Mouse (Mus musculus) C2C12 (cell line): ENCODE data around the gene Ush2a. TPM values are rescaled to one million over a fixed set of nuclear protein-coding genes. Genes with fewer than 3 reads are reported as not detected.

Source experiments
- H3K27me3 ChIP-seq: one replicate; pipeline ENCODE4 v1.6.1; 2011; ENCODE audit not compliant: control insufficient read depth, insufficient read depth, insufficient read length
- H3K36me3 ChIP-seq: one replicate; pipeline ENCODE4 v1.6.1; 2011; ENCODE audit not compliant: control insufficient read depth, insufficient read depth
- H3K4me3 ChIP-seq: one replicate; pipeline ENCODE4 v1.5.1; 2011; ENCODE audit warnings: mild to moderate bottlenecking, control low read depth; ENCODE audit not compliant: poor library complexity, insufficient read depth, severe bottlenecking
- H3K79me2 ChIP-seq: one replicate; pipeline ENCODE4 v1.6.1; 2011; ENCODE audit not compliant: control insufficient read depth, insufficient read depth
- H3K79me3 ChIP-seq: one replicate; pipeline ENCODE4 v1.6.1; 2011; ENCODE audit warnings: low read depth, control low read depth
- H3ac ChIP-seq: one replicate; pipeline ENCODE3; 2011; ENCODE audit warnings: low read depth; ENCODE audit not compliant: control insufficient read depth, insufficient read length
- CEBPB ChIP-seq: IDR thresholded peaks from one replicate; pipeline ENCODE4 v1.6.1; 2011; ENCODE audit warnings: low read depth, mild to moderate bottlenecking, control low read depth, moderate library complexity
- CTCF ChIP-seq: IDR thresholded peaks from one replicate; pipeline ENCODE4 v1.5.1; 2011; ENCODE audit not compliant: control insufficient read depth, insufficient read depth, insufficient read length
- FOSL1 ChIP-seq: IDR thresholded peaks from one replicate; pipeline ENCODE4 v1.8.0; 2011; ENCODE audit warnings: mild to moderate bottlenecking, low read length; ENCODE audit not compliant: poor library complexity, insufficient read depth, severe bottlenecking
- MAX ChIP-seq: IDR thresholded peaks from one replicate; pipeline ENCODE4 v1.6.1; 2011; ENCODE audit warnings: mild to moderate bottlenecking, control low read depth
- MYOD1 ChIP-seq: IDR thresholded peaks from one replicate; pipeline ENCODE4 v1.6.1; 2011; ENCODE audit warnings: low read depth; ENCODE audit not compliant: control insufficient read depth, insufficient read length
- MYOG ChIP-seq: IDR thresholded peaks from one replicate; pipeline ENCODE4 v1.6.1; 2011; ENCODE audit not compliant: control insufficient read depth, insufficient read length; ENCODE audit errors: extremely low read depth
- USF1 ChIP-seq: IDR thresholded peaks from one replicate; pipeline ENCODE4 v1.6.1; 2011; ENCODE audit warnings: low read depth, mild to moderate bottlenecking, control low read depth, moderate library complexity
- polyA plus RNA-seq: library from polyadenylated mRNA; unstranded; fragments of >200 nt; fragmentation: generic; extraction: Trizol; gene quantifications from one replicate; pipeline ENCODE4 v1.2.1, GENCODE M21; 2012; ENCODE audit warnings: missing spikeins

Gene Ush2a
- polyA plus RNA-seq, 1 experiment = not detected

DNA sequence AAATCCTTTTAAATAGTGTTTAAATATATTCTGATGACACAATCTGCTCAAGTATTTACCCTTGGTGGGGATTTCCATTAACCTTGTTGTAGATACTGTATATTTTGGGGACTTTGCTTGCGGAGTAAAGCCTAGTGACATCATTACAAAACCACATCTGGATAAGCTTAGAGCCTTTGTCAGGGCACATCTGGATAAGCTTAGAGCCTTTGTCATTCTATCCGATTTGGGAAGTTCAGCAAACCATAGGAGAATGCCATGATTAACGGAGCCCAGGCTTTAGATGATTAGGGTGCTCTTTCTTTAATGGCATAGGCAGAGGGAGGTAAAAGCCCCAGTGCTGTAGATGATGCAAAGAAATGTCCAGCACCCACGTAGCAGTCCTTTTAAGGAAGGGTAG lies 333.4 kb downstream of the Ush2a start:
- Histone ChIP-seq H3K79me2 (no peaks in the 10 kb centered on the region), H3K36me3 (no peaks in the 10 kb centered on the region), H3ac (no peak overlapping the region), H3K27me3 (no peaks in the 10 kb centered on the region), H3K4me3 (no peak overlapping the region), H3K79me3 (no peaks in the 10 kb centered on the region)
- no peak for TF ChIP-seq MYOG
- no peak for TF ChIP-seq USF1
- TF ChIP-seq FOSL1 = no peak
- TF ChIP-seq CEBPB = no peak
- no peak for TF ChIP-seq MAX
- no peak for TF ChIP-seq MYOD1
- no peak for TF ChIP-seq CTCF

DNA sequence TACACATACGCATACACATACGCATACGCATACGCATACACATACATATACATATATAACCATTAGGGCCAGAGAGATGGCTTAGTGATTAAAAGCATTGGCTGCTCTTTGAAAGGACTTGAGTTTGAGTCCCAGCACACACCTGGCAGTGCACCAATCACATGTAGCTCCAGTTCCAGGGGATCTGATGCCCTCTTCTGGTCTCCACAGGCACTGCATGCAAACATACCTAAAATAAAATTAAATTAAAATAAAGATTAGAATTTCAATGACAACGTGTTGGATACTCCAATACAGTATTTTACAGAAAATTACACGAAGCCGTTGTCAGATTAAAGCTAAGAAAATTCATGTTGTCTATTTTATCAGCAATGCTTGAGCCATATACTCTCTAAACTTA lies 336.2 kb downstream of the Ush2a start:
- no peak overlapping the region for H3K4me3 ChIP-seq
- H3K79me3 ChIP-seq = no peaks in the 10 kb centered on the region
- no peak overlapping the region for H3ac ChIP-seq
- H3K79me2 ChIP-seq = no peaks in the 10 kb centered on the region
- TF ChIP-seq CEBPB (no peak), MYOD1 (no peak), USF1 (no peak), MYOG (no peak), FOSL1 (no peak), CTCF (no peak), MAX (no peak)
- H3K36me3 ChIP-seq = no peaks in the 10 kb centered on the region
- H3K27me3 ChIP-seq = no peaks in the 10 kb centered on the region

DNA sequence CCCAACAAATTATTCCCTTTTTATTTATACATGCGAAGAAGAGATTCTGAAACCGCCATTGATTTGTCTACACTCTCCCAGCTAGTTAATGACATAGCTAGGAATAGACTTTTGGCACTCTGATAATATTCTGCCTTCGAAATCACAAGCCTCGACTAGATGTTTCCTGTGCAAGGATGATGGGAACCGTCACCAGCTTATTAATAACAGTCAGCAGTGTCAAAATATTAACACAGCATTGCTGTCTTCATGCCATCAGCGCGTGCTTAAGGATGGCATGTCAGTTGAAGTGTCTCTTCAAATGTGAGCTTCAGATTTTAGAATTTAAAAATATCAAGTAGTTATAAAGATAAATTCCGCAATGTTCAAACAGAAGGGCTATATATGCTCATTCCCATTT lies 337.3 kb downstream of the Ush2a start:
- TF ChIP-seq CTCF (no peak), MAX (no peak), USF1 (no peak), FOSL1 (no peak), MYOD1 (no peak), CEBPB (no peak)
- no peaks in the 10 kb centered on the region for H3K79me3 ChIP-seq
- H3K27me3 ChIP-seq = no peaks in the 10 kb centered on the region
- H3K79me2 ChIP-seq = no peaks in the 10 kb centered on the region
- H3K4me3 ChIP-seq = no peak overlapping the region
- no peak overlapping the region for H3ac ChIP-seq
- no peaks in the 10 kb centered on the region for H3K36me3 ChIP-seq

DNA sequence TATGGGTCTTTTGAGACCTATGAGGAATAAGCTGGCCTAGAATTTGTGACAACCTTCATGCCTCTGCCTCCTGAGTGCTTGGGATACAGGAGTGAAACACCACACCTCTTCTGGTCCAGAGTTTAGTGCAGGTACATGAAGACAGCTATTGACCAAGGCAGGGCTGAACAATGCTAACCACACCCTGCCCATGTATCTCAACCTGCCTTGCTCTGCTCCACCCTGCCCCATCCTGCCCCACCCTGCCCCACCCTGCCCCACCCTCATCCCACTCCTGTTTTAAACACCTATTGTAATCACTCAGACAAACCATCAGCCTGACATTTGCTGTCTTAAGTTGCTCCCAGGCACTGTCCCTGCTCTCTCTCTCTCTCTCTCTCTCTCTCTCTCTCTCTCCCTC lies 344.6 kb downstream of the Ush2a start:
- Histone ChIP-seq H3K36me3 (no peaks in the 10 kb centered on the region), H3K79me3 (no peaks in the 10 kb centered on the region), H3ac (no peak overlapping the region), H3K79me2 (no peaks in the 10 kb centered on the region), H3K4me3 (no peak overlapping the region), H3K27me3 (no peaks in the 10 kb centered on the region)
- no peak for TF ChIP-seq MYOD1
- TF ChIP-seq CEBPB = no peak
- TF ChIP-seq FOSL1 = no peak
- no peak for TF ChIP-seq MYOG
- TF ChIP-seq MAX = no peak
- TF ChIP-seq USF1 = no peak
- no peak for TF ChIP-seq CTCF

DNA sequence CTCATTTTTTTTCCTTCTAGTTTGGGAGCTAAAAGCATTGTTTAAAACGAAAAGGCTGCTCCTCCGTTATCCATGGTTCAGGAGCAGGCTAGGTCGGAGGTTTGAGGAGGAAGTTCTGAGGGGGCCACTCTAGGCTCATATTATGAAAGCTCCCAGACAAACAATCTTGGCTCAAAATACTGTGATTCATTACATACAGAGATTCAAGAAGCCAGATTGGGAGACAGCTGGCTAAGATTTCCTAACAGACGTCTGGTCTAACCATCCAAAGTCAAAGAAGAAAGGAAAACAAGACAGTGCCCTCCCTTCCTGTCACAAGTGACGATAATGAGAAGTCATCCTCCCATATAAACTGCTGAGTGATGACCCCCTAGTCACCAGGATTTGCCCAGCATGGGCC lies 354.7 kb downstream of the Ush2a start:
- Histone ChIP-seq H3K4me3 (no peak overlapping the region), H3K27me3 (no peaks in the 10 kb centered on the region), H3ac (no peak overlapping the region), H3K36me3 (no peaks in the 10 kb centered on the region), H3K79me2 (no peaks in the 10 kb centered on the region), H3K79me3 (no peaks in the 10 kb centered on the region)
- TF ChIP-seq CTCF (no peak), USF1 (no peak), MYOD1 (no peak), MAX (no peak), CEBPB (no peak), FOSL1 (no peak), MYOG (no peak)

DNA sequence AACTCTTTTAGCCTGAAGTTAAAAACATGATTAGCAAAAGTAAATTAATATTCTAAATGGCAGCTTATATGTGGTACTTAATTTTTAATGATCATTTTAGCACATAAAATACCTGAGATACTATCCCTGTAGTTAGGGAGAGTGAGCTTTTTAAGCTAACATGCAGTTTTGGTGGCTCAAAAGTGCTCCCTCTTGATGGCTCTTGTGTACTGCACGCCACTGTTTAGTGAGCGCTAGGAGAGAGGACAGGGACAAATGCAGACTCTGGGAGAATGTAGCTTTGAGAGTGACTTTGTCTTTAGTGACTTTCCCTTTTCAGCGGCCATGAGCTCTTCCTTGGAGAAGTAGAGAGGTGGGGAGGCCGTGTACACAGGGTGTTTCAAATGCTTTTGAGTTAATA lies 371.9 kb downstream of the Ush2a start:
- no peaks in the 10 kb centered on the region for H3K27me3 ChIP-seq
- H3ac ChIP-seq = no peak overlapping the region
- H3K4me3 ChIP-seq = no peak overlapping the region
- H3K36me3 ChIP-seq = no peaks in the 10 kb centered on the region
- TF ChIP-seq MYOG (no peak), CTCF (no peak), CEBPB (no peak), FOSL1 (no peak), USF1 (no peak), MYOD1 (no peak), MAX (no peak)
- no peaks in the 10 kb centered on the region for H3K79me2 ChIP-seq
- no peaks in the 10 kb centered on the region for H3K79me3 ChIP-seq
